Mouse (Mus musculus) liver, embryonic 12.5 days (tissue): ENCODE data around the gene Tvp23a. TPM values are rescaled to one million over a fixed set of nuclear protein-coding genes. Genes with fewer than 3 reads are reported as not detected.

Experiments
- ATAC-seq: fragments of 200-750 bp; cut with Nextera tagmentation; 2 replicates; pipeline ENCODE4 v1.8.0; 2017; ENCODE audit warnings: moderate number of reproducible peaks, mild to moderate bottlenecking, moderate library complexity
- H3K27ac ChIP-seq: fragments of 300-500 bp; sonication (generic); 2 replicates; pipeline ENCODE4 v1.5.1; 2016; ENCODE audit warnings: mild to moderate bottlenecking
- H3K27me3 ChIP-seq: fragments of 300-500 bp; sonication (generic); replicated peaks from 2 replicates; pipeline ENCODE4 v1.6.1; 2016; ENCODE audit warnings: mild to moderate bottlenecking, moderate library complexity
- H3K36me3 ChIP-seq: fragments of 300-500 bp; sonication (generic); 2 replicates; pipeline ENCODE4 v1.6.1; 2016; ENCODE audit warnings: mild to moderate bottlenecking, moderate library complexity
- H3K4me1 ChIP-seq: fragments of 300-500 bp; sonication (generic); 2 replicates; pipeline ENCODE4 v1.6.1; 2016
- H3K4me2 ChIP-seq: fragments of 300-500 bp; sonication (generic); 2 replicates; pipeline ENCODE4 v1.6.1; 2016; ENCODE audit warnings: mild to moderate bottlenecking, moderate library complexity
- H3K4me3 ChIP-seq: fragments of 300-500 bp; sonication (generic); 2 replicates; pipeline ENCODE4 v1.5.1; 2016; ENCODE audit warnings: mild to moderate bottlenecking, moderate library complexity
- H3K9ac ChIP-seq: fragments of 300-500 bp; sonication (generic); 2 replicates; pipeline ENCODE4 v1.6.1; 2016; ENCODE audit warnings: mild to moderate bottlenecking, moderate library complexity
- H3K9me3 ChIP-seq: fragments of 300-500 bp; sonication (generic); replicated peaks from 2 replicates; pipeline ENCODE4 v1.6.1; 2016; ENCODE audit warnings: mild to moderate bottlenecking, moderate library complexity
- WGBS: fragments of 180-500 bp; shearing (Covaris S2); methylation state at CpG from one replicate; pipeline ENCODE4 v1.1.7; 2016; ENCODE audit not compliant: insufficient replicate concordance; 5-methylcytosine and 5-hydroxymethylcytosine counted together
- polyA plus RNA-seq: library from polyadenylated mRNA; unstranded; fragments of >200 nt; fragmentation: Nextera tagmentation; extraction: Ambion mirVana; gene quantifications from 2 replicates; pipeline ENCODE4 v1.2.1, GENCODE M21; 2016

The Tvp23a gene
- polyA plus RNA-seq, 1 experiment from 2014 or later: 1.7 TPM

DNA sequence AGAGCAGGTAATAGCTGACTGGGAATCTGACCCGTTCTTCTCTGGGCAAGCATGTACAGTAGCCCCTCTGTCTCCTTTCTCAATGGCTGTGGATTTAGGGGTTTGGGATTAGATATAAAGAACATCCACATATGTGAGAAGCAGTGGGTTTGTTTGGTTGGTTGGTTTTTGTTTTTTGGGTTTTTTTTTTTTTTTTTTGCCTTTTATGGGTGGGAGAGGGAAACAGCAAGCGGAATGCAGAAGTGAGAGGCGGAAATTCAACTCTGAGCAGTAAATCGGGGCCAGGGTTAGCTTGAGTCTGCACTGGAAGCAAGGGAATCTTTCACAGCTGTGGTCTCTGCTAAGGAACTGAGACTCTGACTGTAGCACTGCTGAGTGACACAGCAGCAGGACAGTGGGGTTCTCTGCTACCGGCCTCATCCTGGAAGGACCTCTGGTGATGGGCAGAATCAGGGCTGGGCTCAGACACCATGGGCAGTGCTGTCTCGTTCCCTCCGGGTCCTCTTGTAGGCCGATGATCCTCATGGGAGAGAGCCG, 29.4 kb downstream of the Tvp23a start:
- H3K4me1 ChIP-seq: peaks cover 7% of the 10 kb centered on the region
- H3K4me3 ChIP-seq: no peak overlapping the region
- H3K36me3 ChIP-seq: peaks cover 97% of the 10 kb centered on the region
- 88% methylated on average over 9 of the region's 9 CpGs for WGBS
- no peaks in the 10 kb centered on the region for H3K9me3 ChIP-seq
- no peak overlapping the region for H3K27ac ChIP-seq
- no peak overlapping the region for H3K9ac ChIP-seq
- H3K4me2 ChIP-seq: no peak overlapping the region
- H3K27me3 ChIP-seq: no peaks in the 10 kb centered on the region
- ATAC-seq: no peak

DNA sequence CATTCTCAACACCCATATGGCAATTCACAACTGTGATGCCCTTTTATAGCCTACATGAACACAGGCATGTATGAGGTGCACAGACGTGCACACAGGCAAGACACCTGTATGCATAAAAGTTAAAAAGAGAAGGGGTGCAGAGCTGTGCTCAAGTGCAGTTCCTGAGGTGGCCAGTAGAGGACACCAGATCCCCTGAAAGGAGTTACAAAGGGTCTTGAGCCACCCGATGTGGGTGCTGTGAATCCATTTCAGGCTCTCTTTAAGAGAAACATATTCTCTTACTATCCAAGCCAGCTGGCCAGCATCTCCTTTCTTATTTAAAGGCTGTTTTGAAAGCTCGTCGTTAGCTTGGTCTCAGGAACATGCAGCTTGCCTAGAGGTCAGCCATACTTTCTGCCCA, 30.3 kb downstream of the Tvp23a start:
- Histone ChIP-seq H3K27me3 (no peaks in the 10 kb centered on the region), H3K4me1 (peaks cover 12% of the 10 kb centered on the region), H3K27ac (no peak overlapping the region), H3K4me2 (no peak overlapping the region), H3K9ac (no peak overlapping the region), H3K4me3 (no peak overlapping the region), H3K9me3 (no peaks in the 10 kb centered on the region), H3K36me3 (peaks cover 88% of the 10 kb centered on the region)
- WGBS: 84% methylated on average over 4 of the region's 4 CpGs
- ATAC-seq: no peak

- H3K27ac ChIP-seq: no peak overlapping the region
- H3K4me2 ChIP-seq: no peak overlapping the region
- peaks cover 19% of the 10 kb centered on the region for H3K4me1 ChIP-seq
- WGBS: 72% methylated on average over 6 of the region's 6 CpGs
- no peaks in the 10 kb centered on the region for H3K9me3 ChIP-seq
- no peak overlapping the region for H3K4me3 ChIP-seq
- ATAC-seq: no peak
- no peak overlapping the region for H3K9ac ChIP-seq
- no peaks in the 10 kb centered on the region for H3K27me3 ChIP-seq
- H3K36me3 ChIP-seq: peaks cover 79% of the 10 kb centered on the region
Observed at GRCm38 (mm10) chr16:10415976-10416375, 31.2 kb downstream of the Tvp23a start.

GRCm38 (mm10) chr16:10411764-10412746, 35.1 kb downstream of the Tvp23a start, which contains the start of gene Nubp1:
Gene Nubp1 (plus strand): TSS chr16:10411948.
- Histone ChIP-seq H3K4me2 (peak within 1 kb of the TSS; percentile 81), H3K4me1 (peaks cover 22% of the 10 kb centered on the region), H3K9ac (peak within 1 kb of the TSS; percentile 81), H3K9me3 (no peaks in the 10 kb centered on the region), H3K36me3 (peaks cover 41% of the 10 kb centered on the region), H3K27ac (peak within 1 kb of the TSS; percentile 89), H3K27me3 (peaks cover 17% of the 10 kb centered on the region), H3K4me3 (peak within 1 kb of the TSS; percentile 76)
- ATAC-seq: peak; percentile 96
- 2% methylated on average over 56 of the region's 56 CpGs for WGBS

GRCm38 (mm10) chr16:10399160-10399559, 48.0 kb downstream of the Tvp23a start:
- 32% methylated on average over 7 of the region's 7 CpGs for WGBS
- H3K9me3 ChIP-seq: no peaks in the 10 kb centered on the region
- H3K4me3 ChIP-seq: no peak overlapping the region
- no peak overlapping the region for H3K9ac ChIP-seq
- no peak overlapping the region for H3K27ac ChIP-seq
- no peak overlapping the region for H3K4me2 ChIP-seq
- no peak for ATAC-seq
- H3K4me1 ChIP-seq: no peaks in the 10 kb centered on the region
- H3K36me3 ChIP-seq: no peaks in the 10 kb centered on the region
- peaks cover 30% of the 10 kb centered on the region for H3K27me3 ChIP-seq

DNA sequence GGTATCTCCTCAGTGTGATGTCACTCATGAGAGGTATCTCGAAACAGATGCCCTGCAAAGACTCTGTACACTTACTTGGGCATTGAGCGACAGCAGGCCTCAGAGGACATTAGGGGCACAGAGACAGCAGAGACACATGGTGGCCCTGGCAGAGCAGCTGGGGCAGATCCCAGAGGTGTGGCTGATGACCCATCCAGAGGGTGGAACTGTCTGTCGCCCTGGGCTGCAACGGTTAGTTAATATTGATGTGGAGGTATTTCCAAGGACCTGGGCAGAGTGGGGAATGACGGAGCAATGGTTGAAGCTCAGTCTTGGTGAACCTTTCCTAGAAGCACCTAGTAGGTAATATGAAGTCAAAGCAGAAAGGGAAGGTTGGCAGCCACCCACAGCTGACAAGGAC, 48.4 kb downstream of the Tvp23a start:
- no peaks in the 10 kb centered on the region for H3K4me1 ChIP-seq
- no peaks in the 10 kb centered on the region for H3K36me3 ChIP-seq
- H3K27ac ChIP-seq: no peak overlapping the region
- no peak overlapping the region for H3K4me2 ChIP-seq
- H3K4me3 ChIP-seq: no peak overlapping the region
- peaks cover 34% of the 10 kb centered on the region for H3K27me3 ChIP-seq
- no peak for ATAC-seq
- WGBS: 58% methylated on average over 5 of the region's 5 CpGs
- no peak overlapping the region for H3K9ac ChIP-seq
- no peaks in the 10 kb centered on the region for H3K9me3 ChIP-seq

GRCm38 (mm10) chr16:10394699-10395540, 52.2 kb downstream of the Tvp23a start, which contains the start of gene Tekt5:
Gene Tekt5 (minus strand): TSS chr16:10395490.
- Histone ChIP-seq H3K4me1 (no peaks in the 10 kb centered on the region), H3K36me3 (no peaks in the 10 kb centered on the region), H3K4me3 (no peak within 1 kb of the TSS), H3K27me3 (peaks cover 42% of the 10 kb centered on the region), H3K9me3 (no peaks in the 10 kb centered on the region), H3K9ac (no peak within 1 kb of the TSS), H3K27ac (no peak within 1 kb of the TSS), H3K4me2 (peak within 1 kb of the TSS; percentile 49)
- WGBS: 12% methylated on average over 37 of the region's 37 CpGs
- 0 out of 2 replicates have a peak, but pooled peaks have one; percentile 28 for ATAC-seq

- no peak overlapping the region for H3K4me3 ChIP-seq
- no peaks in the 10 kb centered on the region for H3K9me3 ChIP-seq
- no peak overlapping the region for H3K27ac ChIP-seq
- peaks cover 36% of the 10 kb centered on the region for H3K27me3 ChIP-seq
- ATAC-seq: no peak
- WGBS: 34% methylated on average over 9 of the region's 9 CpGs
- no peak overlapping the region for H3K9ac ChIP-seq
- peaks cover 15% of the 10 kb centered on the region for H3K4me1 ChIP-seq
- no peaks in the 10 kb centered on the region for H3K36me3 ChIP-seq
- H3K4me2 ChIP-seq: no peak overlapping the region
Observed at GRCm38 (mm10) chr16:10392587-10392986, 54.6 kb downstream of the Tvp23a start.

- 82% methylated on average over 6 of the region's 6 CpGs for WGBS
Observed at GRCm38 (mm10) chr16:10388634-10389365, 58.4 kb downstream of the Tvp23a start.

GRCm38 (mm10) chr16:10385261-10385660, 61.9 kb downstream of the Tvp23a start:
- H3K9me3 ChIP-seq: no peaks in the 10 kb centered on the region
- H3K36me3 ChIP-seq: no peaks in the 10 kb centered on the region
- peak overlapping the region; percentile 1; the same call in 1 of the 2 replicates for H3K9ac ChIP-seq
- H3K4me3 ChIP-seq: no peak overlapping the region
- peak overlapping the region; percentile 85; the same call in 1 of the 2 replicates for H3K27ac ChIP-seq
- no peak overlapping the region for H3K4me2 ChIP-seq
- H3K27me3 ChIP-seq: peaks cover 17% of the 10 kb centered on the region; the same call in 1 of the 2 replicates
- 77% methylated on average over 12 of the region's 12 CpGs for WGBS
- peaks cover 44% of the 10 kb centered on the region for H3K4me1 ChIP-seq
- no peak for ATAC-seq

More at GRCm38 (mm10) chr16:10388634-10389365, 58.4 kb downstream of the Tvp23a start:
- Histone ChIP-seq H3K27me3 (peaks cover 9% of the 10 kb centered on the region), H3K36me3 (no peaks in the 10 kb centered on the region), H3K27ac (no peak overlapping the region), H3K9ac (no peak overlapping the region), H3K4me3 (no peak overlapping the region), H3K4me1 (peaks cover 34% of the 10 kb centered on the region), H3K4me2 (no peak overlapping the region), H3K9me3 (no peaks in the 10 kb centered on the region)
- ATAC-seq: peak; percentile 19; the same call in 1 of the 2 replicates

- peaks cover 44% of the 10 kb centered on the region for H3K4me1 ChIP-seq
- 38% methylated on average over 3 of the region's 3 CpGs for WGBS
- H3K36me3 ChIP-seq: no peaks in the 10 kb centered on the region
- no peaks in the 10 kb centered on the region for H3K9me3 ChIP-seq
- peak overlapping the region; percentile 71 for H3K4me2 ChIP-seq
- H3K4me3 ChIP-seq: peak overlapping the region; percentile 44
- H3K27ac ChIP-seq: peak overlapping the region; percentile 85
- peak overlapping the region; percentile 25; the same call in 1 of the 2 replicates for H3K9ac ChIP-seq
- peak; percentile 81 for ATAC-seq
- H3K27me3 ChIP-seq: peaks cover 19% of the 10 kb centered on the region; the same call in 1 of the 2 replicates
Observed at GRCm38 (mm10) chr16:10384544-10384943, 62.6 kb downstream of the Tvp23a start.
